Mouse (Mus musculus) ES-E14 (cell line): Measurements from ENCODE around the gene Psmb7.

ENCODE experiments used
- CHD2 ChIP-seq: IDR thresholded peaks from 2 replicates; pipeline ENCODE4 v1.6.1; 2014; ENCODE audit warnings: mild to moderate bottlenecking, low read depth, low read length, inconsistent platforms
- HCFC1 ChIP-seq: IDR thresholded peaks from 2 replicates; pipeline ENCODE4 v1.6.1; 2012; ENCODE audit warnings: low read length, inconsistent platforms, borderline replicate concordance; ENCODE audit not compliant: insufficient read depth
- MAFK ChIP-seq: IDR thresholded peaks from 2 replicates; pipeline ENCODE4 v1.6.1; 2014; ENCODE audit warnings: mild to moderate bottlenecking, low read depth, low read length, inconsistent platforms; ENCODE audit not compliant: insufficient read depth
- ZC3H11A ChIP-seq: IDR thresholded peaks from 2 replicates; pipeline ENCODE4 v1.6.1; 2012; ENCODE audit warnings: low read depth, mild to moderate bottlenecking, inconsistent platforms, low read length, borderline replicate concordance
- ZNF384 ChIP-seq: IDR thresholded peaks from 2 replicates; pipeline ENCODE4 v1.6.1; 2012; ENCODE audit warnings: low read depth, low read length, inconsistent platforms

DNA sequence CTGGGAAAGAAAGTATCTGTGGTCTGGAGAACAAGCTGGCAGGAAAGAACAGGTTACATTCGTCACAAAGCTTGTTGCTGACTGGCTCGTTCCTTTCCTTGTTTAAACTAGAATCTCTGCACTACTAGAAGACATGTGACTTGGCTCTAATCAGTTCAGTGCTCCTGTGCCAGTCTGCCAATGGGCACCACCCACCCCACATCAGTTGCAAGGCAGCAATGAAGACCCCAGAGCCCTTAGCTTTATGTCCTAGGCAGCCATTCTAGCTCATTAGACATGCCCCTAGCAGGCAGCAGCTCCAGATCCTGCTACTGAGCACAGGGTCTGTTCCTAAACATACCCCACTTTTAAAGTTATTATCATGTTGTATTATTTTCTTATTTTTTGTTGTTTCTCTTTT is 59.9 kb downstream of the Psmb7 start:
- TF ChIP-seq MAFK = no peak
- TF ChIP-seq CHD2 = no peak
- no peak for TF ChIP-seq HCFC1
- no peak for TF ChIP-seq ZC3H11A
- TF ChIP-seq ZNF384 = no peak
